Mouse (Mus musculus) olfactory bulb, adult 2 months (tissue): ENCODE measurements at regions not wholly inside any gene's neighbourhood (a gene's known extent, or its start where the extent isn't known, plus 50 kb on each side); places are given as distances from the start of the nearest gene placed in this dataset.

Source experiments
- H3K27ac ChIP-seq: fragments of 200-500 bp; 2 replicates; pipeline ENCODE4 v1.5.1; 2012; ENCODE audit warnings: low read depth, low read length; ENCODE audit not compliant: insufficient read depth
- H3K4me1 ChIP-seq: fragments of 200-500 bp; 2 replicates; pipeline ENCODE4 v1.6.1; 2012; ENCODE audit warnings: low read length; ENCODE audit not compliant: control insufficient read depth, insufficient read depth
- H3K4me3 ChIP-seq: fragments of 200-500 bp; 2 replicates; pipeline ENCODE4 v1.5.1; 2012; ENCODE audit warnings: mild to moderate bottlenecking, low read depth, low read length, moderate library complexity; ENCODE audit not compliant: insufficient read depth
- CTCF ChIP-seq: fragments of 200-500 bp; IDR thresholded peaks from 2 replicates; pipeline ENCODE4 v1.5.1; 2012; ENCODE audit warnings: low read depth, mild to moderate bottlenecking, low read length, moderate library complexity; ENCODE audit not compliant: insufficient read depth
- POLR2A ChIP-seq: fragments of 200-500 bp; IDR thresholded peaks from 2 replicates; pipeline ENCODE4 v1.6.1; 2012; ENCODE audit warnings: mild to moderate bottlenecking, low read depth, low read length, moderate library complexity; ENCODE audit not compliant: insufficient read depth
- WGBS: fragments of 180-500 bp; shearing (Covaris S2); methylation state at CpG from one replicate; pipeline ENCODE4 v1.1.7; 2018; 5-methylcytosine and 5-hydroxymethylcytosine counted together

GRCm38 (mm10) chr1:193682917-193683316 lies 312.8 kb upstream of the Camk1g start:
- WGBS, result 61% methylated on average over 2 of the region's 2 CpGs
- TF ChIP-seq POLR2A (no peak), CTCF (no peak)
- no peak overlapping the region for H3K27ac ChIP-seq
- no peaks in the 10 kb centered on the region for H3K4me1 ChIP-seq
- no peak overlapping the region for H3K4me3 ChIP-seq

DNA sequence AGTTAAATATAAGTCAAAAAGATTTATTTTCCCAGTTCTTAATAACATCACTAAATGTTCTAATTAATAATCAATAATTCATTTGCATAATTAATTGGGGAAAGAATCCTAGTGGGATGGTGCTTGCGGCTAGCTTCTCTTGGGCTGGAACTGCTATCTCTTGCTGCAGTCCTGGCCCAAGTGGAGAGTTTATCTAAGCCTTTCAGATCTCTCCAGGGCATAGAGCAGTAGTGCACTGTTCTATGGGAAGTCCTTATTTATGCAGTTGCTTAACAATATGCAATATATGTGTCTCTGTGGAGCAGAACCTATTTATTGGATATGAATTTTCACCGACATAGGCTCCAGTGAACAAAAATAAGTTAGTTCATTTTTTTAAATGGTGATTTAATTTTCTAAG lies 308.4 kb upstream of the Camk1g start:
- no peaks in the 10 kb centered on the region for H3K4me1 ChIP-seq
- WGBS, result 92% methylated on average over 2 of the region's 2 CpGs
- TF ChIP-seq POLR2A, result no peak
- no peak for TF ChIP-seq CTCF
- H3K4me3 ChIP-seq, result no peak overlapping the region
- H3K27ac ChIP-seq, result no peak overlapping the region

DNA sequence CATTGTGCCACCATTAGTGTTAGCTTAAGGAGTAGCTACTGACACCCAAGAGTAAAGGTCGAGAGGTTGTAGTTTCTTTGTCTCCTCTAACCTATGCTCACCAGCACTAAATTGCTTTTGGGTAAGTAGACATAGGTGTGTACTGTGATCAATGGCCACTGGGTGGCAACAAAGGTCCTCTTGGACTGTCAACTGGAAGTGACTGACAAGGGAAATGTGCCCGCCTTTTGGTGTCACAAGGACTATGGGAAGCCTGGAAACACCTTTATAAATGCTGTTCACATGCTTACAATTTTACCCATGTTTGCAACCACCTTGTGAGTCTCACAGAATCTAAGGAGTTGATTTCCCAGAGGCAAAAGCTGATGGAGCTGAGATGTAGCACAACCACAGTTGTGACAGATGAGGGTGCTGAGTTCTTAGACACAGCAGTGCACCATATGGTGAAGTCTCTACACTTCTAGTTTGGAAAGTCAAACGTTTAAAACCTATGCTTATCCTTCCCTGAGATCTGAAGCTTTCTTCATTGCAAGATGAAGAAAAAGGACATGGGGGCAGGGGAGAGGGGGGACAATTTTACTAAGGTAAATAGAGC lies 303.2 kb upstream of the Camk1g start:
- H3K27ac ChIP-seq, result no peak overlapping the region
- TF ChIP-seq POLR2A, result no peak
- no peak for TF ChIP-seq CTCF
- WGBS, result 62% methylated on average over 3 of the region's 3 CpGs
- H3K4me3 ChIP-seq, result no peak overlapping the region
- no peaks in the 10 kb centered on the region for H3K4me1 ChIP-seq

GRCm38 (mm10) chr1:193672681-193673080 lies 302.6 kb upstream of the Camk1g start:
- 85% methylated on average over 3 of the region's 3 CpGs for WGBS
- H3K4me1 ChIP-seq, result no peaks in the 10 kb centered on the region
- H3K4me3 ChIP-seq, result no peak overlapping the region
- no peak for TF ChIP-seq POLR2A
- no peak for TF ChIP-seq CTCF
- H3K27ac ChIP-seq, result no peak overlapping the region

DNA sequence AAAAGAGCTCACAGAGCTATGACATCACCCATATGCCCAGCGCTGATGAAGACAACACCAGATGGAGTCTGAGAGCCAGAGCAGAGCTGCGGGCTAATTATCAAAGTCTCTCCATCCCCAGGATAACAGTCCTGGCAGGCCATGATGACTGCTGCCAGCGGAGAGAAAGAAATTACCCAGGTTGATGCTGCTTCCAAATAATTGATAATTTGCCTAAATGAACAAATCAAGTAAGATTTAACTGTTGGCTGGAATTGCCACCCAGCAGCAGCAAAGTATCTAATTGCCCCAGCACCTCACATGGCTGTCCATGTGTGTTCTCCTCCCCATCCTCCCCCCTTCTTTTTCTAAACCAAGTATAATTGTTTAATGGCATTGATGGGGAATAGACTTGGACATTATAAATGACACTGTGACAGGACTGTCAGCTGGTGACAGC lies 301.7 kb upstream of the Camk1g start:
- Histone ChIP-seq H3K4me1 (no peaks in the 10 kb centered on the region), H3K27ac (no peak overlapping the region), H3K4me3 (no peak overlapping the region)
- no peak for TF ChIP-seq POLR2A
- 56% methylated on average over 3 of the region's 3 CpGs for WGBS

DNA sequence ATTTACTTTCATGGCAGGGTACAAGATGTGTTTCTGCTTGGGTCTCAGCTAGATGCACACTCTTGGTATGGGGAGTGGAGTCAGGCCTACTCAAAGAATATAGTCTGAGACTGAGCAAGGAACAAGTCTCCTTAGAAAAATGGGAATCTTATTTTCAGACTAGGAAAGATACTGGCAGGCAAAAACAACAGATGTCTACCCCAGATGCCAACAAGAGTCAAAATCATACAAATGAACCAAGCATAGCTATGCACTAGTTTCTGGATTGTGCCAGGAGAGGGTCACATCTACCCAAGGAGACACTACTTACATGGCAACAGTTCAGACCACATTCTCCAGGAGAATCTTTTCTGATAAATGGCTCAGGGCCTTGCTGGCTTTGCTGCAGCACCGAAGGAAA lies 300.9 kb upstream of the Camk1g start:
- H3K4me1 ChIP-seq, result no peaks in the 10 kb centered on the region
- TF ChIP-seq CTCF (no peak), POLR2A (no peak)
- H3K27ac ChIP-seq, result no peak overlapping the region
- 90% methylated on average over 1 of the region's 1 CpGs for WGBS
- no peak overlapping the region for H3K4me3 ChIP-seq

GRCm38 (mm10) chr1:193670008-193670407 lies 299.9 kb upstream of the Camk1g start:
- Histone ChIP-seq H3K27ac (no peak overlapping the region), H3K4me3 (no peak overlapping the region), H3K4me1 (no peaks in the 10 kb centered on the region)
- TF ChIP-seq CTCF (no peak), POLR2A (no peak)

GRCm38 (mm10) chr1:193668841-193669240 lies 298.7 kb upstream of the Camk1g start:
- TF ChIP-seq POLR2A (no peak), CTCF (no peak)
- Histone ChIP-seq H3K4me3 (no peak overlapping the region), H3K27ac (no peak overlapping the region), H3K4me1 (no peaks in the 10 kb centered on the region)

GRCm38 (mm10) chr1:193665854-193666253 lies 295.8 kb upstream of the Camk1g start:
- WGBS, result 70% methylated on average over 5 of the region's 5 CpGs
- no peaks in the 10 kb centered on the region for H3K4me1 ChIP-seq
- no peak overlapping the region for H3K27ac ChIP-seq
- no peak overlapping the region for H3K4me3 ChIP-seq
- TF ChIP-seq CTCF (no peak), POLR2A (no peak)

GRCm38 (mm10) chr1:193664569-193664968 lies 294.5 kb upstream of the Camk1g start:
- TF ChIP-seq POLR2A, result no peak
- TF ChIP-seq CTCF, result no peak
- WGBS, result 89% methylated on average over 2 of the region's 2 CpGs
- Histone ChIP-seq H3K27ac (no peak overlapping the region), H3K4me3 (no peak overlapping the region), H3K4me1 (no peaks in the 10 kb centered on the region)
